ENCODE assay signal across 10 mouse cellular contexts in the genomic region with DNA sequence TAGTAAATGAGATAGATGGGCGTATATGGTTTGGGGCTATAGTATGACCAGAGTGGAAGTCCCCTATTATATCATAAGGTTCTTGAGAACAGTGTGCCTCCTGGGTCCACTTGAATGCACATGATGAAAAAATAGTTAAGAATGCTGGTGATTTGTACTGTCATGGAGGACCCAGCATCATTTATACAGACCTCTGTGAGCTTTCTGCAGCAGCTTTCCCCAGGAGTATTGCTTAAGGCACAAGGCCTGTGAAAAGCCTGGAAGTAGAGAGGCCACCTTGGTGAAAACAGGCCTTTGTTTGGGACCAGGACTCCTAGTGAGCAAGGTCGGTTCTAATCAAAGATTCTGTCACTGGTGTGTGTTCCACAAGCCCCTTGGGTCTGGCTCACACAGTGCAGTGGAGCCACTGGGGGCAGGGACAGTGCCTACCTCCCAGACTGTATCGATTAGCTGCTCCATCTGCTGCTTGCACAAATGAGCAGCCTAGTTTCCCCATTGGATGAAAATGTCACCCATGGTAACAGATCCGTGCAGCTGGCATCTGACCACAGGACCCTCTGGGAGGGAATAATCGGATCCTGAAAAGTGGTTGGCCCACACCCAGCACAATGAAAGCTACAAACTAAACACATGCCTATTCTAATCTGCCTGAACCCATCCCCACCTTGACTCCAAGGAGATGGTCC.
DNase-seq lines count a peak whose midpoint lies in the region; ATAC-seq and TF ChIP-seq lines count a peak whose summit lies in the region.
"Had no signal": no experiment of that assay in that cellular context is flagged by ENCODE, and none has a peak within 500 bp of the region (broad histone marks: within the 10 kb centered on the region; RNA-seq: fewer than 3 reads in every experiment).

No protein-coding gene starts in this region.

- intact Hi-C loops in gastrocnemius, adult 2 months (cut with DNase I), result no loop called here

- no peak overlapping the region for H3K4me2 ChIP-seq in embryonic facial prominence, embryonic 12.5 days (replicated peaks)
- H3K4me2 ChIP-seq in forebrain, postnatal 0 days (ENCODE audit: low read depth), result no peak overlapping the region
- no peak overlapping the region for H3K4me2 ChIP-seq in neural tube, embryonic 11.5 days (ENCODE audit: low read depth)

- ATAC-seq in embryonic facial prominence, embryonic 12.5 days (ENCODE audit: insufficient number of reproducible peaks, insufficient read depth, low FRiP score, low TSS enrichment), result peak; percentile 56; the same call in 1 of the 2 replicates
- ATAC-seq in forebrain, postnatal 0 days, result peak; percentile 82
- ATAC-seq in neural tube, embryonic 11.5 days (ENCODE audit: insufficient read depth, low FRiP score, low TSS enrichment), result peak; percentile 80

- 27% methylated on average over 5 of the region's 5 CpGs for WGBS in embryonic facial prominence, embryonic 12.5 days
- WGBS in forebrain, postnatal 0 days, result 23% methylated on average over 5 of the region's 5 CpGs
- 40% methylated on average over 5 of the region's 5 CpGs for WGBS in neural tube, embryonic 11.5 days

- H3K27me3 ChIP-seq in embryonic facial prominence, embryonic 12.5 days, result no peaks in the 10 kb centered on the region
- H3K27me3 ChIP-seq in forebrain, postnatal 0 days (ENCODE audit: insufficient read depth, low read length), result no peaks in the 10 kb centered on the region
- no peaks in the 10 kb centered on the region for H3K27me3 ChIP-seq in neural tube, embryonic 11.5 days (ENCODE audit: control insufficient read depth, insufficient read depth, low read length)

- no peaks in the 10 kb centered on the region for H3K36me3 ChIP-seq in embryonic facial prominence, embryonic 12.5 days
- no peaks in the 10 kb centered on the region for H3K36me3 ChIP-seq in forebrain, postnatal 0 days (ENCODE audit: insufficient read depth)
- H3K36me3 ChIP-seq in neural tube, embryonic 11.5 days (ENCODE audit: control insufficient read depth, insufficient read depth, low read length), result no peaks in the 10 kb centered on the region

- no peak overlapping the region for H3K9ac ChIP-seq in embryonic facial prominence, embryonic 12.5 days
- H3K9ac ChIP-seq in forebrain, postnatal 0 days, result no peak overlapping the region
- no peak overlapping the region for H3K9ac ChIP-seq in neural tube, embryonic 11.5 days (ENCODE audit: low read length)

- peak; percentile 22 for DNase-seq in forebrain, postnatal 0 days
- peak; percentile 10 to 20 for DNase-seq in layer of hippocampus, postnatal 25 days (ENCODE audit: extremely low spot score in 1 of 2, low spot score in 1 of 2)
- DNase-seq in neural tube, embryonic 11.5 days (ENCODE audit: low spot score), result peak; percentile 44
- no peak for DNase-seq in gastrocnemius, adult 2 months
- DNase-seq in heart, adult 8-10 months (ENCODE audit: low spot score), result no peak
- no peak for DNase-seq in urinary bladder, postnatal 14 days (ENCODE audit: low spot score)
- DNase-seq: adrenal gland, postnatal 10 days; cerebellum, adult 9-11 months; lung, postnatal 10 days had no signal

- no peaks in the 10 kb centered on the region for H3K9me3 ChIP-seq in embryonic facial prominence, embryonic 12.5 days
- no peaks in the 10 kb centered on the region for H3K9me3 ChIP-seq in forebrain, postnatal 0 days (ENCODE audit: low read length)
- no peaks in the 10 kb centered on the region for H3K9me3 ChIP-seq in neural tube, embryonic 11.5 days (ENCODE audit: control insufficient read depth, low read length)

- no peak overlapping the region for H3K27ac ChIP-seq in embryonic facial prominence, embryonic 12.5 days
- no peak overlapping the region for H3K27ac ChIP-seq in forebrain, postnatal 0 days (ENCODE audit: low read depth, low read length)
- peak overlapping the region; percentile 31 for H3K27ac ChIP-seq in neural tube, embryonic 11.5 days (ENCODE audit: low read depth, low read length)
- no peak overlapping the region for H3K27ac ChIP-seq in gastrocnemius, adult 2 months

- no peak for TF ChIP-seq CTCF in forebrain, postnatal 0 days (IDR thresholded peaks at IDR 0.05; ENCODE audit: low read depth)
- no peak for TF ChIP-seq CTCF in gastrocnemius, adult 2 months (IDR thresholded peaks at IDR 0.05)

- no peak overlapping the region for H3K4me3 ChIP-seq in embryonic facial prominence, embryonic 12.5 days
- no peak overlapping the region for H3K4me3 ChIP-seq in forebrain, postnatal 0 days (ENCODE audit: low read depth, low read length)
- no peak overlapping the region for H3K4me3 ChIP-seq in neural tube, embryonic 11.5 days (ENCODE audit: low read depth, low read length)
- H3K4me3 ChIP-seq in gastrocnemius, adult 2 months, result no peak overlapping the region

- H3K4me1 ChIP-seq in embryonic facial prominence, embryonic 12.5 days, result no peaks in the 10 kb centered on the region
- no peaks in the 10 kb centered on the region for H3K4me1 ChIP-seq in forebrain, postnatal 0 days (ENCODE audit: insufficient read depth)
- H3K4me1 ChIP-seq in neural tube, embryonic 11.5 days (ENCODE audit: control insufficient read depth, insufficient read depth, low read length), result no peaks in the 10 kb centered on the region

Comparison
In these comparisons a context has a peak if more than half of its experiments do, and no peak if none do; other contexts are left out.
1. DNase-seq: peak in forebrain, postnatal 0 days (single experiment), layer of hippocampus, postnatal 25 days (2 of 2) and neural tube, embryonic 11.5 days (single experiment); none in gastrocnemius, adult 2 months (single experiment), heart, adult 8-10 months (single experiment) and urinary bladder, postnatal 14 days (single experiment).
2. Peak in every context shown above with its lines, with median percentiles within 50 percentile points of each other: ATAC-seq.